Mouse (Mus musculus) layer of hippocampus, adult 9-10 months (tissue): Measurements from ENCODE around the gene 1700012B09Rik.

Experiments
- DNase-seq: peaks from one replicate; pipeline ENCODE4 v3.0.0; 2022; ENCODE audit warnings: low spot score

The 1700012B09Rik gene

GRCm38 (mm10) chr9:14770803-14771471, at the start of gene 1700012B09Rik:
TSS of gene 1700012B09Rik (minus strand) at chr9:14771030.
- no peak for DNase-seq

GRCm38 (mm10) chr9:14810111-14810510, 39.3 kb upstream of the 1700012B09Rik start:
- no peak for DNase-seq

DNA sequence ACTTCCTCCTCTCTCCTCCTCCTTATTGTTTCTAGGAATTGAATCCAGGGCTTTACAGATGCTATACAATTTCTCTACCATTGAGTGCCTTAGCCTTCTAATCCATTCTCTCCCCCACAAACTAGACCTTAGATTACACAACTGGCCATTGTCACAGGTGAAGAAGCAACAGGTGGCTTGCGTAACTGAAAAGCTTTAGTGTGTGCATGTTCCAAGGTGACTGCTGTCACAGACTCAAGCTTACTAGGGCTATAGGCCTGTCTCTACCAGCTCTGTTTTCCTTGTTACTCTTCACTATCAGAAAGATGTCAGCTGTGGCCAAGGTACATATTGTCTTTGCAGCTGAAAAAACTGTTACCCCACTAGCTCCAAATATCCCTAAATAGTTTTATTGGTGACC, 36.0 kb upstream of the 1700012B09Rik start:
- no peak for DNase-seq

- DNase-seq, result no peak
These were observed 34.9 kb upstream of the 1700012B09Rik start for GRCm38 (mm10) chr9:14805714-14806113.

- DNase-seq, result no peak
These were observed 16.5 kb upstream of the 1700012B09Rik start for GRCm38 (mm10) chr9:14787356-14787755.

DNA sequence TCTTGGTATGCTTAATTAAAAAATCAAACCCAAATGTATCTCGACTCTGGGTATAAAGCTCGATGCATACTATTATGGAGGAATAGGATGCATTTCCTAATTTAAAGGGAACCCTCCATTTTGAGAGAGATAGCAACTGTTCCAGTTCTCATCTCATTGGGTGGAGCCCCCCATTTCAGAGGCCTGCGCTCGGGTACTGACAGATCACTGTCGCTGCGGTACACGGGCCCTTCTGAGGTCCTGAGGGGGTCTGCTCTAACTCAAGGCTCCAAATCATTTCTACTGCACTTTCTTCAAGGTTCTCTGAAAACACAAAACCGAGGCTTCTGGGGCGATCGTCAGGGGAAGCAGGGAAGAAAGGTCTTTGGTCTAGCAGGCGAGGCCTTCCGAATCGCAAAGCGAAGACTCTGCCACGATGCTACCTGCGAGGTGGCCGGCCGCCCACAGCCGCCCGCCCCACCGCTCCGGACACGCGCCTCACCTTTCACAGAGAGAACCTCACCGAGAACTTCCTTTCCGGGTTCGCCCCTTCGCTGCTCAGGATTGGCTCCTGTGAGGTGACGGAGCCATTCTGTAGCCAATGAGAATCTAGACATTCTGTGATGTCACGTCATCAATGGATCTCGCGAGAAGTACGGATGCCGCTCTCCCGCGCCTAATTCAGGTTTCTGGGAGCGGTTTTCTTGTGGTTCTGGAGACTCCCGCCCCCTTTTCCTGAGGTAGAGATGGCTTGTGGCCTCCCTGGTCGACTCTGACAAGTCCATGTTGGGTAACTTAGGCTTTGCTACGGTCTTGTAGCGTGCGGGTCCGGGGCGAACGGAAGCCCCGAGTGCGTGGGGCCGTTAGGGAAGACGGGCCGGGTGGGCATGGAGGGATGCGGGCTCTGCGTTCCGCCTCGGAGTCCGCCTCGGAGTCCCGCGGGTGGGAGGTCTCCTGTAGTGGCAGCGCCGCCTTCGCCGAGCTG, 13.5 kb upstream of the 1700012B09Rik start, which contains the start of the genes Mre11a and Ankrd49:
Mre11a (plus strand) TSS at position 616 of the 964 bp plus-strand sequence.
Ankrd49 (minus strand) TSS at position 818 of the 964 bp plus-strand sequence.
- DNase-seq, result peak; percentile 95

DNA sequence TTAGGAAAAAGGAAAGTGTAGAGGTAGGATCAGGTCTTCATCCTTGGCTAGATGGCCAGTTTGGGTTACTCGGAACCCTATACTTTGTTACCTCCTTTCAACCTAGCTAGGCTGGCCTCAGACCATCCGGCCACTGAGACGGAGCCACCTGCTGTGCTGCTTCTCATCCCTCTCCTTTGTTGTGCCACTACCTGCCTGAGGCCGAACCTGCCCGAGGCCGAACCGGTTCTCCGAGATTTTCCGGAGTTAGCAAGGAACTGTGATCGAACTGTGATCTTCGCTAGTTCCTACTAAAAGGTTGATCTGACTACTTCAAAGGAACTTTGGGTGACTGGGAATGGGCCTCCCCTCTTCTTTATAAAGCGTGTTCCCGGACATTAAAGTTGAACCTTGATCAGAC, 7.5 kb upstream of the 1700012B09Rik start:
- DNase-seq, result no peak

DNA sequence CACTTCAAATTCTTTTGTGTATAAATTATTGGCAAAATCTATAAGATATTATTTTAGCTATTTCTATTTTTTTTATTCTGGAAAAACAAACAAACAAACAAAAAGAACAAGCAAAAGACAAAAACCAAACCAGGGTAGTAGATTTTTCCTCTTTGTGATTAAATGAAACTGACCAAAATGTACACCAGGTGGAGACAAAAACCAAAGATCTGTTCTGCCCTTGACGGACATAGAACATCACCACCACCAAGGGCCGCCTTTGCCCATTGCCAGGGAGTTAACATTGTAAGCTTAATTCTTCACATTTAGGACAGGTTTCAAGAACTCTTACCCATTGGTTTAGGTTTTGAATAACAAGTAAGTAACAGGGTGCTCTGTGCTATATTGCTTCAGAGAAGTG, 3.0 kb upstream of the 1700012B09Rik start:
- no peak for DNase-seq

- DNase-seq, result no peak
These were observed 1.2 kb upstream of the 1700012B09Rik start for GRCm38 (mm10) chr9:14772074-14772473.

DNA sequence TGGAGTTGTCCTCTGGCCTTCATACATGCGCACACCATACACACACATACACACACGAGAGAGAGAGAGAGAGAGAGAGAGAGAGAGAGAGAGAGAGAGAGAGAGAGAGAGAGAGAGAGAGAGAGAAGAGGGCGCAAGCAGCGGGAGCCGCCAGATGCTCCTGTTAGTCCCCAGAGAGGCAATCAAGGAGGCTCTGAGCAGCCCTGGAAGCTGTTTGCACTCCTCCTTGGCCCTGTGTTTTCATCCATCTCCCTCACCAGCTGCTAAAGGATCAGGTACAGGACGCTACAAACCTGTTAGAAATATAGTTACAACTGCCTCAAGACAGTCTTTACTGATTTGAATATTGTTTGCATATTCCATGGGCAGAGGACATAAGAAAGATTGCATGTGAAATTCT, 1.0 kb downstream of the 1700012B09Rik start:
- no peak for DNase-seq

DNA sequence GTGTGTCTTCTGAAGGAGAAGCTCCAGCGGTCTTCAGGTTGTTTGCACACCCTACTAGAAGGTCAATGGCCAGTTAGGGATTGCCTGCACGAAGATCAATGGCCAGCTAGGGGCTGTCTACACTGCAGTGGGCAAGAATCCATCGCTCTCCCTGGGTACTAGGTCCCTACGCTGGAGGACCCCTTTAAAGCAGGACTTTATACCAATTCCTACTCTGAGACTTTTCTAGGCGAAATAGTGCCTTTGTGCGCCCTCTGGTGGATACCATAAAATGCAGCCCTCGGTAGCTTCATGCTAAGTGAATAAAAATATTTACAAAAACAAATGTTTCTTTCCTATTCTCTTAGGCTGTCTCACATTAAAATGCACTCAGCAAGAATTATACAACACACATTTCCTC, 6.1 kb downstream of the 1700012B09Rik start:
- DNase-seq, result no peak

- no peak for DNase-seq
These were observed 11.6 kb downstream of the 1700012B09Rik start for GRCm38 (mm10) chr9:14759261-14759660.

- no peak for DNase-seq
These were observed 12.2 kb downstream of the 1700012B09Rik start for GRCm38 (mm10) chr9:14758590-14758989.

DNA sequence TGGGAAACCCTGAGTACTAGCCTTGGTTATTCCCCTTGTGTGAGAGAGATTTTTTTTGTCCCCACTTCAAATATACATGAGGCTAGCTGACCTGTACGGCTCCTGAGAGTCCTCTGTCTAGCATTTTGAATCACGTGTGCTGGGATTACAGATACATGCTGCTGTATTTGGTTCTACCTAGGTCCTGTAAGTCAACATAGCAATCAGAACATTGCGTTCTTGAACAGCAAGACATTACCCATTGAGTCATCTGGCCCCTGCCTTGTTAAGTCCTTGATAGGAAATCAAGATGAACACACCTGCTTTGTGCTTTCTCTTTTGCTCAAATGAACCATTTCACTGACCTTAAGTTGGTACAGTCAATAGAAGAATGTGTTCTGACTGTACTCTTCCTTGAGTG, 16.4 kb downstream of the 1700012B09Rik start:
- DNase-seq, result no peak

- DNase-seq, result no peak
These were observed 16.9 kb downstream of the 1700012B09Rik start for GRCm38 (mm10) chr9:14753947-14754346.

DNA sequence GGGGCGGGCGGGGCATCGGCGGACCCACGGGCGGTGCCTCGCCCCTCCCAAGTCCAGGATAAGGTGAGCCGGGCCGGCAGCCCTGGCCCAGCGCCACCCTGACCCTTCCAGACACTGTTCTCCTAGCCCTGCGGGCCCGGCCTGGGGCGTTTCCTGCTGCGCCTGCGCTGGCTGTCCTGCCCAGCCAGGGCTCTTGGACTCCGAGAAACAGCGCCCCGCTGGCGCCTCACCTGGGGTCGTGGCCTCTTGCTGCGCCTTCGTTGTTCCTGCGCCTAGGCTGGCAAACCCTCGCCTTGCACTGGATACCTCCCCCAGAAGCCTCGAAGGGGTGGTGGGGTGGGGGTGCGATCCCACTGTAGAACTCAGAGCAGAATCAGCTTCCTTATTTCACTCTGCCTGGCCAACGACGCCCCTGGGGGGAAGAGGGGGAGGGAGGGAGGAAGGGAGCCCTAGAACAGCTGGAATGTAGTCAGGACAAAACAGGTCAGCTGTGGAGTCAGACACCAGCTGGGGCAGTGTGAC, 18.8 kb downstream of the 1700012B09Rik start, which contains the start of gene Fut4:
Fut4 (minus strand) TSS at position 393 of the 522 bp plus-strand sequence.
- DNase-seq, result no peak

GRCm38 (mm10) chr9:14751503-14752000, 19.3 kb downstream of the 1700012B09Rik start:
- no peak for DNase-seq

DNA sequence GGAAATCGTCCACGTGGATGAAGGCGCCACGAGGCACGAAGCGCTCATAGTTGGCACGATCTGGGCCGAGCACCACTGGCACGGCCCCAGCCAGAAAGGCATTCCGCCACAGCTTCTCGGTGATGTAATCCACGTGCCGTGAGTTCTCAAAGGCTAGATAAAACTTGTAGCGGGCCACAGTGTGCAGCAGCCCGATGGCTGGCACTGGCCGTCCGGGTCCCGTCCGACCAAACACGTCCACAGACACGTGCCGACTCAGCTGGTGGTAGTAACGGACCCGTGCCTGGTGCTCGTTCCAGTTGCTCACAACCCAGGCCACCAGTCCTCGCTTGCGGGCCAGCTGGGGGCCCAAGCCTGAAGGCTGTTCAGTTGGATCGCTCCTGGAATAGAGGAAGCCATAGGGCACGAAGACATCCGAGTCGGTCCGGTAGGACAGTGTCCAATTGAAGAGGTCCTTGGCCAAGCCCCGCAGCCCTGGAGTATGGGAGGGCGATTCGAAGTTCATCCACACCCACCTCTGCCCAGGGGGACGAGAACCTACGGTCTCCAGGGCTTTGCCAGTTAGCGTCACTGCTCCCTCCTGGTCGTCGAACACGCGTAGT, 19.8 kb downstream of the 1700012B09Rik start:
- DNase-seq, result no peak

- DNase-seq, result no peak
These were observed 30.5 kb downstream of the 1700012B09Rik start, which contains the start of gene Piwil4 for GRCm38 (mm10) chr9:14740151-14740924. TSS of gene Piwil4 (minus strand) at chr9:14740733.

GRCm38 (mm10) chr9:14739498-14740150, 31.2 kb downstream of the 1700012B09Rik start:
- DNase-seq, result no peak
